Mouse (Mus musculus) stomach, embryonic 15.5 days (tissue): Measurements from ENCODE around the gene S100z. TPM values are rescaled to one million over a fixed set of nuclear protein-coding genes. Genes with fewer than 3 reads are reported as not detected.
A peak's percentile ranks its signal among the peaks of the same experiment; 100 is the strongest.

ENCODE experiments used
- ATAC-seq: fragments of 200-750 bp; cut with Nextera tagmentation; 2 replicates; pipeline ENCODE4 v1.8.0; 2017; ENCODE audit warnings: low read depth, moderate number of reproducible peaks, moderate TSS enrichment; ENCODE audit not compliant: insufficient read depth, low FRiP score
- H3K27ac ChIP-seq: fragments of 300-500 bp; sonication (generic); 2 replicates; pipeline ENCODE4 v1.5.1; 2015; ENCODE audit warnings: mild to moderate bottlenecking, inconsistent platforms
- H3K27me3 ChIP-seq: fragments of 300-500 bp; sonication (generic); replicated peaks from 2 replicates; pipeline ENCODE4 v1.6.1; 2015; ENCODE audit warnings: inconsistent platforms
- H3K36me3 ChIP-seq: fragments of 300-500 bp; sonication (generic); 2 replicates; pipeline ENCODE4 v1.6.1; 2015; ENCODE audit warnings: inconsistent platforms
- H3K4me1 ChIP-seq: fragments of 300-500 bp; sonication (generic); 2 replicates; pipeline ENCODE4 v1.6.1; 2015; ENCODE audit warnings: inconsistent platforms
- H3K4me2 ChIP-seq: fragments of 300-500 bp; sonication (generic); 2 replicates; pipeline ENCODE4 v1.6.1; 2015; ENCODE audit warnings: mild to moderate bottlenecking, inconsistent platforms
- H3K4me3 ChIP-seq: fragments of 300-500 bp; sonication (generic); replicated peaks from 2 replicates; pipeline ENCODE4 v1.5.1; 2015; ENCODE audit warnings: inconsistent platforms
- H3K9ac ChIP-seq: fragments of 300-500 bp; sonication (generic); 2 replicates; pipeline ENCODE4 v1.6.1; 2015; ENCODE audit warnings: inconsistent platforms
- H3K9me3 ChIP-seq: fragments of 300-500 bp; sonication (generic); 2 replicates; pipeline ENCODE4 v1.6.1; 2016; ENCODE audit warnings: inconsistent platforms
- WGBS: fragments of 180-500 bp; shearing (Covaris S2); methylation state at CpG from one replicate; pipeline ENCODE4 v1.1.7; 2015; 5-methylcytosine and 5-hydroxymethylcytosine counted together
- polyA plus RNA-seq: library from polyadenylated mRNA; unstranded; fragments of >200 nt; fragmentation: Nextera tagmentation; extraction: Ambion mirVana; gene quantifications from 2 replicates; pipeline ENCODE4 v1.2.1, GENCODE M21; 2015

The S100z gene
- polyA plus RNA-seq: not detected in 2 replicates

DNA sequence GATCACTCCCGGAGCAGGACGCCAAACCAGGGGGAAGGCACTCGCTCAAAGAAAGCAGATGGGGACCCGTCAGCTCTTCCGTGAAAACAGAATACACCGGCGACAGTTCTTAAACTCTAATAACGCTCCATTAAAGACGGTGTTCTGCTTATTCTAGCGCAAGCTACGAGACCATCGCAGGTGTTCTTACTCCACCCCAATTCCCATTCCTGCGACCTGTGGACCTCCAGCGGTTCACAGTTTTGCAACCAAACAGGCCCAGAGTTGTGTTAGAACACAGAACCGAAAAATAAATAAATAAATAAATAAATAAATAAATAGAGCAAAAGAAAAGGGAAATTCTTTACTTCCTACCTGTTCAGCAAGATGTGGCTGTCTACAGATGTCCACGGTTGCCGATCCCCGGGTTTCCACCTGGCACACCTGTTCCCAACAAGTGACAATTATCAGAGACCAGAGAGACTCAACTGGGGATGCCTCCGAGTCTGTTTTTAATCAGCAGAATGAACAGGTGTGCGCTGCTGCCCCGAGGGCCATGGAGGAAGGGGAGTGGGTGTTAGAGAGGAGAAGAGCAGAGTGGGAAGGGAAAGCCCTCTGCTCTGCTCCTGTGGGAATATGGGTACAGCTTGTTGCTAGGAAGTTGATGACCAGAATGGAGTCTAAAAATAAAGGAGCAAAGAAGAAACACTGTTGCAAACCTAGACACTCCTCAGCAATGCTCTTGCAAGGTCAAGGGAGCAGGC, at the start of gene S100z:
TSS of gene S100z (minus strand) at position 51 of the 743 bp plus-strand sequence.
- Histone ChIP-seq H3K9me3 (no peaks in the 10 kb centered on the region), H3K27ac (no peak within 1 kb of the TSS), H3K36me3 (no peaks in the 10 kb centered on the region), H3K4me2 (no peak within 1 kb of the TSS), H3K27me3 (no peaks in the 10 kb centered on the region), H3K4me3 (no peak within 1 kb of the TSS), H3K9ac (no peak within 1 kb of the TSS), H3K4me1 (no peaks in the 10 kb centered on the region)
- WGBS: 86% methylated on average over 21 of the region's 21 CpGs
- no peak for ATAC-seq

GRCm38 (mm10) chr13:95524674-95525491, 46.4 kb upstream of the S100z start, which contains the start of gene F2rl1:
TSS of gene F2rl1 (minus strand) at chr13:95525227.
- peak within 1 kb of the TSS; percentile 53 for H3K9ac ChIP-seq
- peak within 1 kb of the TSS; percentile 74 for H3K27ac ChIP-seq
- 0 out of 2 replicates have a peak, but pooled peaks cover 7% of the 10 kb centered on the region for H3K4me1 ChIP-seq
- H3K9me3 ChIP-seq: no peaks in the 10 kb centered on the region
- peak within 1 kb of the TSS; percentile 94 for H3K4me2 ChIP-seq
- under 1% methylated on average over 54 of the region's 54 CpGs for WGBS
- peak within 1 kb of the TSS; percentile 53 for H3K4me3 ChIP-seq
- no peaks in the 10 kb centered on the region for H3K36me3 ChIP-seq
- H3K27me3 ChIP-seq: peaks cover 5% of the 10 kb centered on the region
- ATAC-seq: peak; percentile 87

DNA sequence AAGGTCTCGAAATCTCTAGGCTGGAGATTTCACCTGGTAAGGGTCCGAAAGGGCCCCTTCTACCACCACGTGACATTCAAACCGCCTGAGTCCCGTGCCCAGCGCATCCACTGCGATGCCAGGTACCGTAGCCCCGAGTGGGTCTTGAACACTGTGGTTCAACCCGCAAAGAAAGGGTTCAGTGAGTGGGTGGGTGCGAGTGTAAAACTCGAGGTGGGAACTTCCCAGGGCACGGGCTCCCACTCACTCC, 45.8 kb upstream of the S100z start:
- H3K27ac ChIP-seq: peak overlapping the region; percentile 74
- H3K36me3 ChIP-seq: no peaks in the 10 kb centered on the region
- peak overlapping the region; percentile 53 for H3K4me3 ChIP-seq
- H3K27me3 ChIP-seq: peaks cover 5% of the 10 kb centered on the region
- H3K9ac ChIP-seq: peak overlapping the region; percentile 53
- WGBS: under 1% methylated on average over 13 of the region's 13 CpGs
- H3K4me1 ChIP-seq: 0 out of 2 replicates have a peak, but pooled peaks cover 7% of the 10 kb centered on the region
- no peak for ATAC-seq
- H3K4me2 ChIP-seq: peak overlapping the region; percentile 94
- no peaks in the 10 kb centered on the region for H3K9me3 ChIP-seq

GRCm38 (mm10) chr13:95523659-95524423, 45.3 kb upstream of the S100z start:
- no peak for ATAC-seq
- Histone ChIP-seq H3K4me2 (peak overlapping the region; percentile 94), H3K4me3 (peak overlapping the region; percentile 53), H3K4me1 (0 out of 2 replicates have a peak, but pooled peaks cover 7% of the 10 kb centered on the region), H3K9me3 (no peaks in the 10 kb centered on the region), H3K27ac (peak overlapping the region; percentile 74), H3K36me3 (no peaks in the 10 kb centered on the region), H3K9ac (peak overlapping the region; percentile 53), H3K27me3 (peaks cover 5% of the 10 kb centered on the region)
- WGBS: 8% methylated on average over 29 of the region's 29 CpGs

GRCm38 (mm10) chr13:95522176-95522575, 43.7 kb upstream of the S100z start:
- H3K4me2 ChIP-seq: no peak overlapping the region
- H3K36me3 ChIP-seq: no peaks in the 10 kb centered on the region
- no peak overlapping the region for H3K4me3 ChIP-seq
- no peak for ATAC-seq
- H3K27me3 ChIP-seq: peaks cover 5% of the 10 kb centered on the region
- H3K9me3 ChIP-seq: no peaks in the 10 kb centered on the region
- WGBS: 68% methylated on average over 10 of the region's 10 CpGs
- no peak overlapping the region for H3K27ac ChIP-seq
- 0 out of 2 replicates have a peak, but pooled peaks cover 7% of the 10 kb centered on the region for H3K4me1 ChIP-seq
- H3K9ac ChIP-seq: no peak overlapping the region

- WGBS: 72% methylated on average over 6 of the region's 6 CpGs
- H3K9me3 ChIP-seq: no peaks in the 10 kb centered on the region
- H3K27ac ChIP-seq: no peak overlapping the region
- H3K4me2 ChIP-seq: no peak overlapping the region
- peaks cover 5% of the 10 kb centered on the region for H3K27me3 ChIP-seq
- H3K9ac ChIP-seq: no peak overlapping the region
- H3K4me3 ChIP-seq: no peak overlapping the region
- no peak for ATAC-seq
- H3K36me3 ChIP-seq: no peaks in the 10 kb centered on the region
- H3K4me1 ChIP-seq: 0 out of 2 replicates have a peak, but pooled peaks cover 7% of the 10 kb centered on the region
These were observed 42.5 kb upstream of the S100z start for GRCm38 (mm10) chr13:95521029-95521428.

DNA sequence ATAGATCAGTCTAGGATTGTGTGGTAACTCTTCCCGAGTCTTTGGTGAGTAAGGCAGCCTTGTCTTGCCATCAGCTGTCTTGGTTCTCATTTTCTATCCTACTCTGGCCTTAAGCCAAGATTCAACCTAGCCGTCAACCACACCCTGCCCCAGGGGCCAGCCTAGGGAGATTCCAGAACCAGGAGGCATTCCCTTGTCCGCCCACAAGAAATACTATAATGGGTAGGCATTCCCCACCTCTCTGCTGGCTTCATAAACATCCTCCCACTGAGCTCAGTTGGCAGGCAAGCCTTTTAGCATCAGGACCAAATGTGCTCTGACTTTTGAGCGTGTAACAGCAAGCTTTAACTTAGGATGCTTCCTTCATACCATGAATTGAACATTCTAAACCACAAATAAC, 36.2 kb upstream of the S100z start:
- Histone ChIP-seq H3K36me3 (0 out of 2 replicates have a peak, but pooled peaks cover 5% of the 10 kb centered on the region), H3K27me3 (no peaks in the 10 kb centered on the region), H3K9me3 (no peaks in the 10 kb centered on the region), H3K4me2 (no peak overlapping the region), H3K9ac (no peak overlapping the region), H3K4me1 (no peaks in the 10 kb centered on the region), H3K4me3 (no peak overlapping the region), H3K27ac (no peak overlapping the region)
- no peak for ATAC-seq
- WGBS: 69% methylated on average over 4 of the region's 4 CpGs

DNA sequence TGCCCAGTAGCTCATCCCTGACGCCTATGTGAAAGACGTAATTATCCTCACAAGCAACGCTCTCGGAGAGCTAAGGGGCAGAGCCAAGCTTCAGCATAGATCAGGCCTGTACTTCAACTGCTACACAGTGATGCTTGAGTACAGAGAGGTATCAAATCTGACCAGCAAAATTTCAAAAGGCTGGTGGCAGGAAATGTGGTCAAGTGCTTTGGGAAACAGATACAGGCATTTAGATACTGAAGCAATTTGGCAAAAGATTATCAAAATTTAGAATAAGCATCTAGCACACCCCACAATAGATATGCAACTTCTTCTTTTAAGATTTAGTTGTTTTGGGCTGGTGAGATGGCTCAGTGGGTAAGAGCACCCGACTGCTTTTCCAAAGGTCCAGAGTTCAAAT, 31.5 kb upstream of the S100z start:
- H3K4me2 ChIP-seq: no peak overlapping the region
- no peak overlapping the region for H3K27ac ChIP-seq
- 0 out of 2 replicates have a peak, but pooled peaks cover 5% of the 10 kb centered on the region for H3K36me3 ChIP-seq
- H3K4me1 ChIP-seq: no peaks in the 10 kb centered on the region
- no peak for ATAC-seq
- H3K9me3 ChIP-seq: no peaks in the 10 kb centered on the region
- WGBS: 94% methylated on average over 5 of the region's 5 CpGs
- H3K9ac ChIP-seq: no peak overlapping the region
- H3K27me3 ChIP-seq: no peaks in the 10 kb centered on the region
- H3K4me3 ChIP-seq: no peak overlapping the region

GRCm38 (mm10) chr13:95503279-95503917, 24.9 kb upstream of the S100z start:
- ATAC-seq: no peak
- Histone ChIP-seq H3K27ac (no peak overlapping the region), H3K4me2 (no peak overlapping the region), H3K27me3 (no peaks in the 10 kb centered on the region), H3K9me3 (no peaks in the 10 kb centered on the region), H3K36me3 (no peaks in the 10 kb centered on the region), H3K4me1 (no peaks in the 10 kb centered on the region), H3K9ac (no peak overlapping the region), H3K4me3 (no peak overlapping the region)
- WGBS: 75% methylated on average over 8 of the region's 8 CpGs

DNA sequence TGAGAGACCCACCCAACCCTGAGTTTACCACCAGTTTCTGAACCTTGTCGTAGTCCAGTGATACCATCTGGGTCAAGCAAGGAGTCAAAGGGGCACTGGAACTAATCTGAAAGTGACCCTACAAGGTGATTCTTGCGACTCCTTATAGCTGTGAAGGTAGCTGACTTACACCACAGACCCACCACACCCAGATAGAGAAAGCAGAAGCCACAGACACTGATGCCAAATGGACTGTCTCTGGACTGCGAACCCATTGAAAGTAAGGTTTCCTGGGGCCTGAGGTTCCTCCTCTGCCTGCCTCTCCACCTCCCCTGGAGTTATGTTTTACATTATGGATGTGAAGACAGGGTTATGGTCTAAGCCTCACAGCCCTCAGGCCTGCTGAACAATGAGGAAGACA, 18.1 kb upstream of the S100z start:
- WGBS: 89% methylated on average over 3 of the region's 3 CpGs
- Histone ChIP-seq H3K4me2 (no peak overlapping the region), H3K9me3 (no peaks in the 10 kb centered on the region), H3K9ac (no peak overlapping the region), H3K27ac (no peak overlapping the region), H3K4me1 (peaks cover 4% of the 10 kb centered on the region; the same call in 1 of the 2 replicates), H3K36me3 (no peaks in the 10 kb centered on the region), H3K4me3 (no peak overlapping the region), H3K27me3 (no peaks in the 10 kb centered on the region)
- no peak for ATAC-seq

- Histone ChIP-seq H3K27me3 (no peaks in the 10 kb centered on the region), H3K9me3 (no peaks in the 10 kb centered on the region), H3K9ac (no peak overlapping the region), H3K4me1 (peaks cover 4% of the 10 kb centered on the region; the same call in 1 of the 2 replicates), H3K36me3 (no peaks in the 10 kb centered on the region), H3K4me3 (no peak overlapping the region), H3K27ac (no peak overlapping the region), H3K4me2 (no peak overlapping the region)
- no peak for ATAC-seq
- 39% methylated on average over 8 of the region's 8 CpGs for WGBS
These were observed 16.3 kb upstream of the S100z start for GRCm38 (mm10) chr13:95494812-95495211.
